Mouse (Mus musculus) lung, embryonic 14.5 days (tissue): ENCODE results near the gene Mmp24. TPM values are rescaled to one million over a fixed set of nuclear protein-coding genes. Genes with fewer than 3 reads are reported as not detected.
A peak's percentile ranks its signal among the peaks of the same experiment; 100 is the strongest.

Experiments
- ATAC-seq: fragments of 200-750 bp; cut with Nextera tagmentation; 2 replicates; pipeline ENCODE4 v1.8.0; 2017; ENCODE audit warnings: mild to moderate bottlenecking, moderate TSS enrichment, moderate library complexity; ENCODE audit not compliant: insufficient read depth
- DNase-seq: peaks from one replicate; pipeline ENCODE4 v3.0.0-alpha.2; 2015
- H3K27ac ChIP-seq: fragments of 300-500 bp; sonication (generic); 2 replicates; pipeline ENCODE4 v1.5.1; 2014; ENCODE audit warnings: low read depth, mild to moderate bottlenecking, moderate library complexity
- H3K27me3 ChIP-seq: fragments of 300-500 bp; sonication (generic); 2 replicates; pipeline ENCODE4 v1.6.1; 2014; ENCODE audit warnings: low read length, control low read depth; ENCODE audit not compliant: insufficient read depth
- H3K36me3 ChIP-seq: fragments of 300-500 bp; sonication (generic); 2 replicates; pipeline ENCODE4 v1.6.1; 2014; ENCODE audit warnings: control low read depth; ENCODE audit not compliant: insufficient read depth
- H3K4me1 ChIP-seq: fragments of 300-500 bp; sonication (generic); 2 replicates; pipeline ENCODE4 v1.6.1; 2014; ENCODE audit warnings: antibody characterized with exemption, control low read depth; ENCODE audit not compliant: insufficient read depth
- H3K4me2 ChIP-seq: fragments of 300-500 bp; sonication (generic); 2 replicates; pipeline ENCODE4 v1.6.1; 2014; ENCODE audit warnings: mild to moderate bottlenecking
- H3K4me3 ChIP-seq: fragments of 300-500 bp; sonication (generic); 2 replicates; pipeline ENCODE4 v1.5.1; 2014; ENCODE audit warnings: low read depth, low read length
- H3K9ac ChIP-seq: fragments of 300-500 bp; sonication (generic); 2 replicates; pipeline ENCODE4 v1.6.1; 2014
- H3K9me3 ChIP-seq: fragments of 300-500 bp; sonication (generic); 2 replicates; pipeline ENCODE4 v1.6.1; 2016; ENCODE audit warnings: low read depth, low read length, control low read depth
- CTCF ChIP-seq: IDR thresholded peaks from 2 replicates; pipeline ENCODE4 v1.5.1; 2016; ENCODE audit warnings: antibody characterized with exemption, low read depth
- WGBS: fragments of 180-500 bp; shearing (Covaris S2); extraction: QIAGEN DNeasy Blood & Tissue Kit; methylation state at CpG from one replicate; pipeline ENCODE4 v1.1.7; 2014; 5-methylcytosine and 5-hydroxymethylcytosine counted together
- polyA plus RNA-seq: library from polyadenylated mRNA; unstranded; fragments of >200 nt; fragmentation: Nextera tagmentation; extraction: Ambion mirVana; gene quantifications from 2 replicates; pipeline ENCODE4 v1.2.1, GENCODE M21; 2014

Mmp24 gene
- polyA plus RNA-seq, 1 experiment from 2014 or later: not detected

GRCm38 (mm10) chr2:155736936-155737335, 38.2 kb upstream of the Mmp24 start:
- Histone ChIP-seq H3K9me3 (no peaks in the 10 kb centered on the region), H3K27me3 (no peaks in the 10 kb centered on the region), H3K4me3 (no peak overlapping the region), H3K4me1 (no peaks in the 10 kb centered on the region), H3K27ac (no peak overlapping the region), H3K4me2 (no peak overlapping the region), H3K36me3 (no peaks in the 10 kb centered on the region), H3K9ac (no peak overlapping the region)
- ATAC-seq (no peak), DNase-seq (no peak)
- 63% methylated on average over 6 of the region's 6 CpGs for WGBS
- TF ChIP-seq CTCF: no peak

DNA sequence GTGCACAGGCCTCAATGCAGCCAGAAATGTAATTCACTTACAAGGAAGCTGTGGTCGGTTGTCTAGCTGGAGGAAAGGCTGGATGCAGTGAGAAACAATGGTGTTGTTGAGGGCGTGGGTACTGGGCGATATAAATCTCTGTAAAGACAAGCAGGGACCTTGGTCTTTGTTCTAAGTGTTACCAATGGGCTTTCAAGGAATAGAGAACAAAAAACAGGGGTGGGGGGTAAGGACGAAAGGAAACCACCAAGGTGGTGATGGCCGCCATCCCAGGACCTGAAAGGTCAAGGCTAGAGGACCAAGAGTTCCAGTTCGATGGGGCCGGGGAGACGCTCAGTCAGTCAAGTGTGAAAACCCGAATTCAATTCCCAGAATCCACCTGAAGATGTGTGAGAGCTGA, 37.3 kb upstream of the Mmp24 start:
- H3K36me3 ChIP-seq: no peaks in the 10 kb centered on the region
- no peaks in the 10 kb centered on the region for H3K27me3 ChIP-seq
- no peak overlapping the region for H3K4me3 ChIP-seq
- no peak for DNase-seq
- TF ChIP-seq CTCF: no peak
- H3K27ac ChIP-seq: 0 out of 2 replicates have a peak overlapping the region, but pooled peaks have one; percentile 24
- 53% methylated on average over 9 of the region's 9 CpGs for WGBS
- H3K4me1 ChIP-seq: no peaks in the 10 kb centered on the region
- H3K9ac ChIP-seq: no peak overlapping the region
- no peak overlapping the region for H3K4me2 ChIP-seq
- ATAC-seq: no peak
- H3K9me3 ChIP-seq: no peaks in the 10 kb centered on the region

DNA sequence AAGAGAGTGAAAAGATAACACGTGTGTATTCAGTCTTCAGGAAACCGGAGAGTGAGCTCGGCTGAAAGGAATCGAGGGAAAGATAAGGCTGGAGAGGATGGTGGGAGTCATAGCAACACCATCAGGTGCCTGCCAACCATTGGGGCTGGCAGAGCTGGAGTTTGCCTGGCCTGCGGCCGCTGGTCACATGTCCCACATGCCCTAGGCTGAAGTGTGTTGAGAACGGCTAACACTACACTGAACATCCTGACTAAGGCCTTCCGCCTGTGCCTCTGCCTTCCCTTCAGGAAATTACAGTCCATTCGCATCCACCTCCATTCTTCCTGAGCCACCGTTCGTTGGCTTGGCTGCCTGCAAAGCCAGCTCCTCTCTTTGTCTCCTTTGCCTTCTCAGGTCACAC, 32.9 kb upstream of the Mmp24 start:
- Histone ChIP-seq H3K9me3 (no peaks in the 10 kb centered on the region), H3K4me3 (no peak overlapping the region), H3K4me2 (peak overlapping the region; percentile 4; the same call in 1 of the 2 replicates), H3K4me1 (no peaks in the 10 kb centered on the region), H3K27ac (peak overlapping the region; percentile 67), H3K9ac (no peak overlapping the region), H3K27me3 (no peaks in the 10 kb centered on the region), H3K36me3 (no peaks in the 10 kb centered on the region)
- peak; percentile 69; the same call in 1 of the 2 replicates for ATAC-seq
- peak; percentile 54 for DNase-seq
- WGBS: 41% methylated on average over 11 of the region's 11 CpGs
- TF ChIP-seq CTCF: no peak

DNA sequence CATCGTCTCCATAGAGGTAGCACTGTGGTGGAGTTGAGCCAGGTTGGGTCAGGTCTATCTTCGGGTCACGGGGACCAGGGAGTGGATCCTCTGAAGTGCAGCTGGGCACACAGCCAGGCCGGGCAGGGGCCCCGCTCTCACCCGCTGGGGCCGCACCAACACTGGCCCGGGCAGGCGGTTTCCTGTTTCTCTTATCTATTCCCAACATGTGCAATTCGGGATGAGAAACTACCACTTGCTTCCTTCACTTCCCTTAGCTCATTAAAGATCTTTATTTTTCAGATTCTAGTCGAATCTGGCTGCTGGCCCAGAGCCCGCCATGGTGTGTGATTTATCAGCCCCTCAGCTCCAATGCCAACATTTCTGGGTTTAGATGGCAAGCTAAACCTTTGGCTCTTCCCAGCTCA, 32.2 kb upstream of the Mmp24 start:
- H3K9me3 ChIP-seq: no peaks in the 10 kb centered on the region
- no peaks in the 10 kb centered on the region for H3K27me3 ChIP-seq
- H3K27ac ChIP-seq: peak overlapping the region; percentile 67
- H3K36me3 ChIP-seq: no peaks in the 10 kb centered on the region
- H3K4me2 ChIP-seq: no peak overlapping the region; the same call in 1 of the 2 replicates
- DNase-seq: peak; percentile 76
- no peaks in the 10 kb centered on the region for H3K4me1 ChIP-seq
- peak; percentile 78 for ATAC-seq
- no peak overlapping the region for H3K9ac ChIP-seq
- H3K4me3 ChIP-seq: no peak overlapping the region
- no peak for TF ChIP-seq CTCF
- 38% methylated on average over 12 of the region's 12 CpGs for WGBS

- Histone ChIP-seq H3K4me2 (no peak overlapping the region), H3K9ac (no peak overlapping the region), H3K27ac (peak overlapping the region; percentile 59; the same call in 1 of the 2 replicates), H3K27me3 (no peaks in the 10 kb centered on the region), H3K4me3 (no peak overlapping the region), H3K9me3 (no peaks in the 10 kb centered on the region), H3K36me3 (no peaks in the 10 kb centered on the region), H3K4me1 (no peaks in the 10 kb centered on the region)
- no peak for ATAC-seq
- DNase-seq: peak; percentile 30
- WGBS: 74% methylated on average over 9 of the region's 9 CpGs
- TF ChIP-seq CTCF: no peak
These were observed 31.8 kb upstream of the Mmp24 start for GRCm38 (mm10) chr2:155743351-155743750.

DNA sequence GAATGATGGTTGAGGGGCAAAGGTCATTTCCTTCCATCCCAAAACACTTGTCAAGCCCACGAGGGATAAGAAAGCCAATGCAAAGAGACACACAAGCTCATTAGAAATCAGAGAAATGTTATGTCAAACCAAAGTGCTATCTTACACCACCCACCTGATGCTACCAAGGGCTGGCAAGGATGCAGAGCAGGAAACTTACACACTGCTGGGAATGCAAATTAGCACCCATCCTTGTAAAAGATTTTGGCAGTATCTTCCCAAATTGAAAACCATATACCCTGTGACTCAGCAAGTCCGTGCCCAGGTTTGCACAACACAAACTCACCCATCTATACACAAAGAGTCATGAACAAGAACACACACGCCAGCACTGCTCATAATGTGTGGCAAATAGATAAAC, 29.7 kb upstream of the Mmp24 start:
- Histone ChIP-seq H3K4me1 (no peaks in the 10 kb centered on the region), H3K4me2 (no peak overlapping the region), H3K36me3 (no peaks in the 10 kb centered on the region), H3K9me3 (no peaks in the 10 kb centered on the region), H3K4me3 (no peak overlapping the region), H3K27me3 (no peaks in the 10 kb centered on the region), H3K27ac (no peak overlapping the region), H3K9ac (no peak overlapping the region)
- no peak for ATAC-seq
- 23% methylated on average over 3 of the region's 3 CpGs for WGBS
- DNase-seq: no peak
- no peak for TF ChIP-seq CTCF

- H3K4me2 ChIP-seq: no peak overlapping the region
- H3K36me3 ChIP-seq: no peaks in the 10 kb centered on the region
- no peak for TF ChIP-seq CTCF
- WGBS: 82% methylated on average over 4 of the region's 4 CpGs
- no peak for ATAC-seq
- H3K4me3 ChIP-seq: no peak overlapping the region
- no peaks in the 10 kb centered on the region for H3K27me3 ChIP-seq
- DNase-seq: no peak
- no peak overlapping the region for H3K27ac ChIP-seq
- H3K9me3 ChIP-seq: no peaks in the 10 kb centered on the region
- H3K4me1 ChIP-seq: no peaks in the 10 kb centered on the region
- no peak overlapping the region for H3K9ac ChIP-seq
These were observed 25.7 kb upstream of the Mmp24 start for GRCm38 (mm10) chr2:155749394-155749793.
